Mouse (Mus musculus): ENCODE measurements around the gene Llph. TPM values are rescaled to one million over a fixed set of nuclear protein-coding genes. Genes with fewer than 3 reads are reported as not detected.
A peak's percentile ranks its signal among the peaks of the same experiment; 100 is the strongest.
"Not testable (repeated sequence)": the region's sequence is repeated elsewhere in the genome, so short reads cannot be mapped to it uniquely, and the experiment has no call there.

The Llph gene
- total and polyA plus RNA-seq, 2 experiments from 2014 or later = 0.34 to 23.3 TPM

- Histone ChIP-seq H3K4me2 (ENCODE audit: low read depth, low read length) (peak overlapping the region; percentile 89), H3K9ac (replicated peaks; ENCODE audit: low read depth, low read length) (peak overlapping the region; percentile 87), H3K27ac (ENCODE audit: low read depth) (peak overlapping the region; percentile 32), H3K9me3 (replicated peaks; ENCODE audit: control insufficient read depth, low read length) (no peaks in the 10 kb centered on the region), H3K27me3 (ENCODE audit: control insufficient read depth, insufficient read depth, low read length) (no peaks in the 10 kb centered on the region), H3K36me3 (replicated peaks; ENCODE audit: control insufficient read depth, insufficient read depth, low read length) (0 out of 2 replicates have a peak, but pooled peaks cover 3% of the 10 kb centered on the region), H3K4me1 (ENCODE audit: control insufficient read depth, insufficient read depth) (0 out of 2 replicates have a peak, but pooled peaks cover 8% of the 10 kb centered on the region), H3K4me3 (ENCODE audit: low read depth, low read length) (peak overlapping the region; percentile 95)
- WGBS = 3% methylated on average over 53 of the region's 53 CpGs
- peak; percentile 27 for TF ChIP-seq CTCF (IDR thresholded peaks at IDR 0.05; ENCODE audit: low read depth)
- no peak for TF ChIP-seq EP300 (IDR thresholded peaks at IDR 0.05; ENCODE audit: low read depth)
- peak; percentile 68 for DNase-seq (ENCODE audit: low spot score)
- peak; percentile 90 for ATAC-seq (ENCODE audit: insufficient read depth, low read depth)
These were observed 18.0 kb upstream of the Llph start for GRCm38 (mm10) chr10:120208575-120209538.

- H3K9ac ChIP-seq (replicated peaks; ENCODE audit: low read depth, low read length) = peak overlapping the region; percentile 87
- peak overlapping the region; percentile 95 for H3K4me3 ChIP-seq (ENCODE audit: low read depth, low read length)
- no peaks in the 10 kb centered on the region for H3K9me3 ChIP-seq (replicated peaks; ENCODE audit: control insufficient read depth, low read length)
- 0 out of 2 replicates have a peak, but pooled peaks cover 3% of the 10 kb centered on the region for H3K36me3 ChIP-seq (replicated peaks; ENCODE audit: control insufficient read depth, insufficient read depth, low read length)
- DNase-seq (ENCODE audit: low spot score) (no peak), ATAC-seq (ENCODE audit: insufficient read depth, low read depth) (no peak)
- TF ChIP-seq CTCF (IDR thresholded peaks at IDR 0.05; ENCODE audit: low read depth) (no peak), EP300 (IDR thresholded peaks at IDR 0.05; ENCODE audit: low read depth) (no peak)
- peak overlapping the region; percentile 89 for H3K4me2 ChIP-seq (ENCODE audit: low read depth, low read length)
- 57% methylated on average over 6 of the region's 6 CpGs for WGBS
- no peaks in the 10 kb centered on the region for H3K27me3 ChIP-seq (ENCODE audit: control insufficient read depth, insufficient read depth, low read length)
- H3K4me1 ChIP-seq (ENCODE audit: control insufficient read depth, insufficient read depth) = 0 out of 2 replicates have a peak, but pooled peaks cover 8% of the 10 kb centered on the region
- H3K27ac ChIP-seq (ENCODE audit: low read depth) = no peak overlapping the region
These were observed 17.3 kb upstream of the Llph start for GRCm38 (mm10) chr10:120209539-120209925.

- Histone ChIP-seq H3K9me3 (replicated peaks; ENCODE audit: control insufficient read depth, low read length) (no peaks in the 10 kb centered on the region), H3K9ac (replicated peaks; ENCODE audit: low read depth, low read length) (no peak overlapping the region), H3K4me1 (ENCODE audit: control insufficient read depth, insufficient read depth) (0 out of 2 replicates have a peak, but pooled peaks cover 8% of the 10 kb centered on the region), H3K27me3 (ENCODE audit: control insufficient read depth, insufficient read depth, low read length) (no peaks in the 10 kb centered on the region), H3K27ac (ENCODE audit: low read depth) (no peak overlapping the region), H3K4me3 (ENCODE audit: low read depth, low read length) (no peak overlapping the region), H3K4me2 (ENCODE audit: low read depth, low read length) (peak overlapping the region; percentile 89), H3K36me3 (replicated peaks; ENCODE audit: control insufficient read depth, insufficient read depth, low read length) (0 out of 2 replicates have a peak, but pooled peaks cover 3% of the 10 kb centered on the region)
- DNase-seq (ENCODE audit: low spot score) = no peak
- 85% methylated on average over 3 of the region's 3 CpGs for WGBS
- TF ChIP-seq EP300 (IDR thresholded peaks at IDR 0.05; ENCODE audit: low read depth) (no peak), CTCF (IDR thresholded peaks at IDR 0.05; ENCODE audit: low read depth) (no peak)
- ATAC-seq (ENCODE audit: insufficient read depth, low read depth) = no peak
These were observed 16.8 kb upstream of the Llph start for GRCm38 (mm10) chr10:120210096-120210495.

GRCm38 (mm10) chr10:120217099-120217498 is 9.8 kb upstream of the Llph start:
- not testable (repeated sequence) for H3K4me1 ChIP-seq (ENCODE audit: control insufficient read depth, insufficient read depth); H3K27ac ChIP-seq (ENCODE audit: low read depth); H3K27me3 ChIP-seq (ENCODE audit: control insufficient read depth, insufficient read depth, low read length); H3K9me3 ChIP-seq (replicated peaks; ENCODE audit: control insufficient read depth, low read length); DNase-seq (ENCODE audit: low spot score); H3K4me2 ChIP-seq (ENCODE audit: low read depth, low read length); ATAC-seq (ENCODE audit: insufficient read depth, low read depth); H3K9ac ChIP-seq (replicated peaks; ENCODE audit: low read depth, low read length); H3K4me3 ChIP-seq (ENCODE audit: low read depth, low read length)
- peaks cover 35% of the 10 kb centered on the region for H3K36me3 ChIP-seq (replicated peaks; ENCODE audit: control insufficient read depth, insufficient read depth, low read length)
- 83% methylated on average over 1 of the region's 1 CpGs for WGBS

GRCm38 (mm10) chr10:120218996-120219395 is 7.9 kb upstream of the Llph start:
- DNase-seq (ENCODE audit: low spot score) (no peak), ATAC-seq (ENCODE audit: insufficient read depth, low read depth) (no peak)
- TF ChIP-seq EP300 (IDR thresholded peaks at IDR 0.05; ENCODE audit: low read depth) (no peak), CTCF (IDR thresholded peaks at IDR 0.05; ENCODE audit: low read depth) (no peak)
- no peak overlapping the region for H3K4me2 ChIP-seq (ENCODE audit: low read depth, low read length)
- no peak overlapping the region for H3K9ac ChIP-seq (replicated peaks; ENCODE audit: low read depth, low read length)
- no peaks in the 10 kb centered on the region for H3K9me3 ChIP-seq (replicated peaks; ENCODE audit: control insufficient read depth, low read length)
- no peak overlapping the region for H3K4me3 ChIP-seq (ENCODE audit: low read depth, low read length)
- 91% methylated on average over 10 of the region's 10 CpGs for WGBS
- no peak overlapping the region for H3K27ac ChIP-seq (ENCODE audit: low read depth)
- H3K4me1 ChIP-seq (ENCODE audit: control insufficient read depth, insufficient read depth) = no peaks in the 10 kb centered on the region
- H3K36me3 ChIP-seq (replicated peaks; ENCODE audit: control insufficient read depth, insufficient read depth, low read length) = peaks cover 42% of the 10 kb centered on the region
- H3K27me3 ChIP-seq (ENCODE audit: control insufficient read depth, insufficient read depth, low read length) = no peaks in the 10 kb centered on the region

All from heart, postnatal 0 days (tissue).